1 mouse cellular context compared by ENCODE assay signal in genomic region chr10:80698605-80699004, GRCm38 (mm10).
TF ChIP-seq lines count a peak whose summit lies in the region.

No protein-coding gene starts in this region.

TF ChIP-seq in CH12.LX, 34 proteins besides CTCF, POLR2A, EP300 and RAD21:
- no peak for TF ChIP-seq PAX5 (IDR thresholded peaks at IDR 0.05; ENCODE audit: low read length)
- no peak for TF ChIP-seq SMC3 (IDR thresholded peaks at IDR 0.05; ENCODE audit: low read depth, low read length)
- TF ChIP-seq TCF12 (IDR thresholded peaks at IDR 0.05; ENCODE audit: low read depth, low read length) = no peak
- TF ChIP-seq HCFC1 (IDR thresholded peaks at IDR 0.05; ENCODE audit: low read depth, low read length) = no peak
- TF ChIP-seq JUN (IDR thresholded peaks at IDR 0.05; ENCODE audit: insufficient read depth, low read depth, low read length) = no peak
- TF ChIP-seq RCOR1 (conservative IDR thresholded peaks at IDR 0.05; ENCODE audit: low read depth, low read length) = no peak
- no peak for TF ChIP-seq ZKSCAN1 (IDR thresholded peaks at IDR 0.05; ENCODE audit: borderline replicate concordance, low read depth, low read length)
- TF ChIP-seq E2F4 (IDR thresholded peaks at IDR 0.05; ENCODE audit: insufficient replicate concordance, low read depth, low read length) = no peak
- 0 out of 2 replicates have a peak, but pooled peaks have one; percentile 11 for TF ChIP-seq ZNF384 (IDR thresholded peaks at IDR 0.05; ENCODE audit: low read depth, low read length)
- 0 out of 2 replicates have a peak, but pooled peaks have one; percentile 8 for TF ChIP-seq MAX (IDR thresholded peaks at IDR 0.05; ENCODE audit: low read length)
- 0 out of 2 replicates have a peak, but pooled peaks have one; percentile 27 for TF ChIP-seq MYC (IDR thresholded peaks at IDR 0.05; ENCODE audit: low read depth, low read length)
- TF ChIP-seq ELF1 (IDR thresholded peaks at IDR 0.05; ENCODE audit: low read depth, low read length) = no peak
- TF ChIP-seq MXI1 (IDR thresholded peaks at IDR 0.05; ENCODE audit: low read depth, low read length) = no peak; the same call in none of the 2 replicates
- TF ChIP-seq MEF2A (IDR thresholded peaks at IDR 0.05; ENCODE audit: borderline replicate concordance, low read depth, low read length) = no peak
- TF ChIP-seq KAT2A (IDR thresholded peaks at IDR 0.05; ENCODE audit: insufficient replicate concordance, low read length) = no peak
- TF ChIP-seq MAFK (IDR thresholded peaks at IDR 0.05; ENCODE audit: insufficient replicate concordance, low read length) = no peak
- TF ChIP-seq POLR2AphosphoS2 (IDR thresholded peaks at IDR 0.05; ENCODE audit: low read depth, low read length) = no peak
- TF ChIP-seq CHD2 (IDR thresholded peaks at IDR 0.05; ENCODE audit: low read length) = no peak
- no peak for TF ChIP-seq NELFE (IDR thresholded peaks at IDR 0.05; ENCODE audit: low read depth, low read length)
- TF ChIP-seq JUND (conservative IDR thresholded peaks at IDR 0.05; ENCODE audit: low read depth, low read length) = no peak
- peak; percentile 32; the same call in 1 of the 2 replicates for TF ChIP-seq NRF1 (IDR thresholded peaks at IDR 0.05; ENCODE audit: low read depth, low read length)
- TF ChIP-seq SIN3A (IDR thresholded peaks at IDR 0.05; ENCODE audit: low read length) = 0 out of 2 replicates have a peak, but pooled peaks have one; percentile 21
- no peak for TF ChIP-seq BHLHE40 (IDR thresholded peaks at IDR 0.05; ENCODE audit: low read depth, low read length)
- no peak for TF ChIP-seq CHD1 (IDR thresholded peaks at IDR 0.05; ENCODE audit: low read depth, low read length)
- TF ChIP-seq UBTF (IDR thresholded peaks at IDR 0.05; ENCODE audit: low read depth, low read length) = no peak
- no peak for TF ChIP-seq IRF4 (IDR thresholded peaks at IDR 0.05; ENCODE audit: low read depth, low read length)
